Mouse (Mus musculus): ENCODE results near the gene Slc6a1.
A peak's percentile ranks its signal among the peaks of the same experiment; 100 is the strongest.
"Not testable (repeated sequence)": the region's sequence is repeated elsewhere in the genome, so short reads cannot be mapped to it uniquely, and the experiment has no call there.

Slc6a1 gene

GRCm38 (mm10) chr6:114290929-114291328 is 8.5 kb downstream of the Slc6a1 start:
- DNase-seq, result peak; percentile 47 to 59

GRCm38 (mm10) chr6:114291396-114291795 is 9.0 kb downstream of the Slc6a1 start:
- peak in 1 of 2 experiments; percentile 59 for DNase-seq

- DNase-seq, result peak in 1 of 2 experiments; percentile 57
Measured at GRCm38 (mm10) chr6:114293511-114293910, 11.1 kb downstream of the Slc6a1 start.

- peak in 1 of 2 experiments; percentile 60 for DNase-seq
Measured at GRCm38 (mm10) chr6:114295086-114295485, 12.7 kb downstream of the Slc6a1 start.

DNA sequence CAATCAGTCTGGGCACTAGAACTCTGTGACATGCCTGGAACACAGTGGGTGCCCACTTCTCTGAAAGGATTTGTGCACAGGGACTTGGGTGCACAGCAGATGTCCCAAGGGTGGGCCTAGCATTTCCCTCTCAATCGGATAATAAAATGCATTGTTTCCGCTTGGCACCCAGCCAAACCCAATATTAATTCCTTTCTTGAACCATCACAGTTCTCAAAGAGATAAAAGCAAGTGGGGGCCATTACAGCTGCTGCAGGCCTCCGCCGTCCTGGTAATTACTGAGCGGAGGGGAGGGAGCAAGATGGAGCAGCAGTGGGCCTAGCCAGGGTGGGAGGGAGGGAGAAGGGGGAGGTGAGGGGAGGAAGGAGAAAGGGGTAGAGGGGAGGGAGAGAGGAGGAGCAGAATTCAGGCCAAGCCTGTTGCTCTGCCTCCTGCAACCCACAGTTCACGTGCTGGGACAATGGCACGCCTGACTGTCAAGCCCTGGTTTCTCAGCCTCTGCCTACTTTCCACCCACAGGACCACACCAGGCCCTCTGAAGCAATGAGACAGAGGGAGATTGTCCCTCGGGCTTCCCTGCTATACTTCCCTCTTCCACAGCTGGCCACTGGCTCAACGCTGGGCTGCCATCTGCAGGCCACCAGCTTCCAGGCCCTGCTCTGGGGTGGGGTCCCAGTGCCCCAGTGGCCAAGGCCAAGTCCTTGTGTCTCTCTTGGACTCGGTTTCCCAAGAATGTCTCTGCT is 15.0 kb downstream of the Slc6a1 start:
- DNase-seq, result no peak

DNA sequence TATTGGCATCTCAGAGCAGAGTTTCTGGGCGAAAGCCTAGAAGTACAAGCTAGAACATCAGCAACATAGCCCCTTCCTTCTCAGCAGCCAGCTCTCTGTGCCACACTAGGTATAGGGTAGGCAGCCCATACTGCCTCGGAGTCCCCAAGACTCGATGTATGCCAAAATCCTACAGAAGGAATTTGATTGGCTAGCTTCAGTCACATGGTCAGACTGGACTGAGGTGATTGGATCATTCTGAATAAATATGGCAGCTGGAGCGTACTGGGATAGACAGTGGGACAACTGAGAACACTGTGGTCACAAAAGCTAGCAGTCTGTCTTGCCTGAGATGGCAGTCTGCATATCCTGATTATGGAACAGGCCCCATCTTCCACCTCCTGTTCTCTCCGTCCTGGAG is 17.3 kb downstream of the Slc6a1 start:
- DNase-seq, result no peak

GRCm38 (mm10) chr6:114300737-114301136 is 18.3 kb downstream of the Slc6a1 start:
- no peak for DNase-seq

- no peak for DNase-seq
Measured at GRCm38 (mm10) chr6:114304668-114305067, 22.2 kb downstream of the Slc6a1 start.

- no peak for DNase-seq
Measured at GRCm38 (mm10) chr6:114320511-114320910, 38.1 kb downstream of the Slc6a1 start.

DNA sequence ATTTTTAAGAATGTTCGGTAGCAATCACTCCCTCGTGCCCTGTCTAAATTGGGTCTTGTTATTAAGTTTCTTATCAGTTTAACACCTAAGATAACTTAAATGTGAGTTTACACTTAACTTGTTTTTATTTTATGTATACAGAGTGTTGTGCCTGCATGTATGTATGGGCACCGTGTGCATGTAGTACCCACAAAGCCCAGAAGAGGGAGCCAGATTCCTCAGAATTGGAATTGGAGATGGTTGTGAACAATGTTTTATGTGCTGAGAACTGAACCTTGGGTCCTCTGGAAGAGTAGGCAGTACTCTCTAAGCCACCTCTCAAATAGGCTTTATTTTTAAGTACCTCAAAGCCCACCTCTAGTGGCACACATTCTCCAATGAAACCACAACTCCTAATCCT is 38.7 kb downstream of the Slc6a1 start:
- DNase-seq, result no peak

DNA sequence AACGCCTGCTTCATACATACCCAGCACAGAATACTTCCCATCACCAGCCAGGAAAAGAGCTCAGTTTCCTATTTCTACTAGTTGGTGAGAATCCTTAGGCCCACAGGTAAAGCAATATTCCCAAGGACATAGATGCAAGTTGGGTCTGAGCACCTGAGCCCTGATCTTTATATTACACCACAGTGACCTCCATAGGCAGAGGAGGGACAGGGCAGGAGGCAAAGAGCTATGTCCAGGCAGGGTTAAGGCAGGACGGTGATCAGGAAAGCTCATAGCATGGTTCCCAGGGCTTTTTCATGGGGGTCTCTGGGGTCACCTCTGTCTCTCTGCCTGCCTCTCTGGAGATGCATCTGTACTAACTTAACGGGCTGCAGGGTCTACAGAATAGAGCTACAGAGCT is 40.5 kb downstream of the Slc6a1 start:
- DNase-seq, result no peak

DNA sequence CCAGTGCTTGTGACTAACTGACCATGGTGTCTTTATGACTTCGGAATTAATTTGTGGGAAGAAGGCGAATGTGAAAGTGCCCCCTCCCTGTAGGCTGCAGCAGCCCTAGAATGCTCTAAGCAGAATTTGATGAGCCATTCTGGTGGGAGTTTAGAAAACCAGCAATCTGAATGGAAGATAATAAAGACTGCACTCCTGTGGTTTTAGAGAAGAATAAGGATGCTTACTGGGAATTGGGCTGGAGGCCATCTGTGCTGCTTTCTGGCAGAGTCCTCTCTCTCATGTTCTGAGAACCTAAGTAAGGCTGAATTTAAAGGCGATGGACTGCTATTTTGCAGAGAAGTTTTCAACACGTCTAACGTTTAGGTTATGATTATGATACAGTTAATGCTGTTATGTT is 42.4 kb downstream of the Slc6a1 start:
- DNase-seq, result no peak

GRCm38 (mm10) chr6:114329597-114330470 is 47.4 kb downstream of the Slc6a1 start:
- no peak for DNase-seq

GRCm38 (mm10) chr6:114331926-114332325 is 49.5 kb downstream of the Slc6a1 start:
- DNase-seq, result peak; percentile 55 to 57

DNA sequence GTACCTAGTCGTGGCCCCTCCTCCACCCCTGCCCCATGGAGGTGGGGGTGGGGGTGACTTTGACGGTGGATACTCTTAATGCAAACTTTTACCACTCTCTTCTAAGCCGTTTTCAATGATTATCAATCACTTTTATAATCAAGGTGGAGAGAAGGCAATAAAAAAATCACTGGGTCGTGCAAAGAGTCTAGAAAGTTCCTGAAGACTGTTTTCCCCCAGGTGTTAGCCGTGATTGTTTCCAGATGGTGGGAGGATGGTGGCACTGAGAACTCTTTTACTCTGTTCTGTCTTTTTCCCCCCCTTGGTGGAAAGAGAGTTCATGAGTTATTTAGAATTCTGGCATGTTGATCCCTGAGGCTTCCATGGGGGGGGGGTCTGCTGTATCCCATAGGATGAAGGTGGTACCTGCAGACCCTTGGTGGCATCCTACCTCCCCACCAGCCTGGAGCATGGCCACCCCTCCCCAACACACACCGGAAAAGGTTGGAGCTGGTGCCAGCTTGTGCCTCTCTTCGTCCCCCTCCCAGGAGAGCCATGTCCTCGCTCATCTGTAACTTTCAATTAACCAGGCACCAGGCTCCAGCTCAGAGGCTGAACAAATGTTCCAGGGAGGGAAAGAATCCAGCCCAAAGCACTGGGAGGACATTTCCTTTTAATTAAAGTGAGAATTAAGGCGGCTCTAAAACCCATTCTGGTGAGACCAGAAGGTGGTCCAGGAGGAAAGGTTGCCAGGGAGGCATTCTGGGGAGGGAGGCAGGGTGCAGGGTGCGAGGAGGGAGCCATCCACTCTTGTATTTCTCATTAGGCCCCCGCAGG is 53.9 kb downstream of the Slc6a1 start:
- DNase-seq, result no peak

DNA sequence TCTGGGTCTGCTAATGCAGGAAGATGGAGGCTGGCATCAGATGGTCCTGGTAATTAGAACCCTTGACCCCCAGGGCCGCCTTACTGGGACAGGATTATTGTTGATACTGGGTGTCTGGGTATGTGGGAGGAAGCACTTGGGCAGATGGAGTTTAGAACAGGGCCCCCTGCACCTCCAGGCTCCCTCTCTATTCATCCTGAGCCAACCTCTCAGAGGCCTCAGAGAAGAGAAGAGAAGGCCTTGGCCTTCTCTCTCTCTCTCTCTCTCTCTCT is 54.4 kb downstream of the Slc6a1 start:
- no peak for DNase-seq

DNA sequence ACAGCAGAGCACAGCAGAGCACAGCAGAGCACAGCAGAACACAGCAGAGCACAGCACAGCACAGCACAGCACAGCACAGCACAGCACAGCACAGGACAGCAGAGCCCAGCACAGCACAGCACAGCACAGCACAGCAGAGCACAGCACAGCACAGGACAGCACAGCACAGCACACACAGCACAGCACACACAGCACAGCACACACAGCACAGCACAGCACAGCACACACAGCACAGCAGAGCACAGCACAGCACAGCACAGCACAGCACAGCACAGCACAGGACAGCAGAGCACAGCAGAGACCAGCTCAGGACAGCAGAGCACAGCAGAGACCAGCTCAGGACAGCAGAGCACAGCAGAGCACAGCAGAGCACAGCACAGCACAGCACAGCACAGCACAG is 58.9 kb downstream of the Slc6a1 start:
- not testable (repeated sequence) for DNase-seq

DNA sequence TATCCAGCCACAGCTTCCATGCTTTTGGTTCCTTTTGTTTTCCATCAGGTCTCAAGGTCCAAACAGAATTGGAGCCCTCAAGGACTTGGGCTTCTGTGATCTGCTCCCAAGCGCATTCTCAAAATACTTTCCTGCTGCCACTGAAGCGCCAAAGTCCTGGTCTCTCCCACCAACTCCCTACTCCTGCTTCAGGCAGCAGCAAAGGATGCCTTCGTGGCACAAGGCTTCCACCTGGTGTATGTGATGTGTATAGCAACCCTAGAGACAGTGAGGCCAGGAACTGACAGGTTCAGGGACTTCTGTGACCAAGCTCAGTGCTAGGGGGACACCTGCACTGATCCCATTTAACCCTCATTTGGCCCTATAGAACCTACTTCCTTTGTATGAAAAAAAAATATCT is 61.3 kb downstream of the Slc6a1 start:
- peak; percentile 82 to 83 for DNase-seq

DNA sequence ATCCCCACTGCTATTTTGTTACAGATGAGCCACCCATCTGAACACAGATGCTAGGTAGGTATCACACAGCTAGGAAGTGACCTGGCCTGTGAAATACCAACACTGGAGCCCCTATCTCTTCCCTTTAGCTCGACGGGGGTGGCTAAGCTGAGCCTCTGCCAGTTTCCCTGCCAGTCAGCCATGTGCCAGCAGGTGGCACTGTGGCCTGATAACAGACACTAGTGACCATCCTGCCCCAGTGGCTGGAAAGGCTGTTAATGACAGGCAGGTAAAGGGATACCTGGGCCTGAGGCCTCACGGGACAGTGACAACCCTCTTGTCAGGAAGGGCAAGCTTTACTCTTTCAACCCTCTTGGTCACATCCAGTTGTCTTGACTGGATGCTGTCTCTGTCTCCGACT is 62.7 kb downstream of the Slc6a1 start:
- DNase-seq, result peak; percentile 80 to 92

DNA sequence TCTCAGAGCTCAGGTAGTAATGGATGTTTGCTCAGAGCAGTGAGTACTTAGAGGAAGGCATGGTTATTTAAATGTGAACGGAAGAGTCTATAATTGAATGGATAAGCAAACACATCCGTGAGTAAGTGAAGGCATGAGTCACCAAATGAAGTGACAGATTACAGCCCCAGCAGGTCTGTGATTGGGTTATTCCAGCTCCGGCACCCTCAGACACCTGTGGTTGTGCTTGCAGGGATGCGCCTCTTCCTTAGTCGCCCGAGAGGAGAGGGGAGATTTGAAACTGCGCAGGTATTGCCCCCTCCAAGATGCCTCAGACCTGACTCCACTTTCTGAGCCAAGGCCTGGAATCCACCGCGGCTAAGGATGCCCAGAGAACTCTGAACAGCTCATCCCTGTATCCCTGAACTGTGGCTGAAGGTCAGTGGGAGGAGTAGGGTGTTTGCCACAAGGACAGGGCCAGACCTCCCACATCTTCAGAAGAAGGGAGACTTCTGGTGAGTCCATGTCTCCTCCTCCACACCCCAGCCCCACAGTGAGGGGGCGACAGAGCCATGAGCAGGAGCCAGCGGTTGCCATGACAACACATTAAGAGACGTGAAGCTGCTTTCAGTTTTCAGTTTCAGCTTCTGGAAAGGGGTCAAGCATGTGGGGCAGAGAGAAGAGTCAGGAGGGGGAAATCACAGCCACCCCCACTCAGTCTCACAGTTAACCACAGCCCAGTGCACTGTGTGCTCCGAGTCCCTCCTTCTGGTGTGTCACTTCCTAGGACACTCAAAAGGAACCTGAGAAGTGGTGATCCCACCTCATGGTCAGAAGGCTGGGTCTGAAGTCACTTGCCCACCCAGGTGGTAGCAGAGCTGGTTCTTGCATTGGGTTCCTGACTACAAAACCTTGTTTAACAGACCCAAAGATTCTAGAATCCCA is 65.7 kb downstream of the Slc6a1 start:
- no peak for DNase-seq

DNA sequence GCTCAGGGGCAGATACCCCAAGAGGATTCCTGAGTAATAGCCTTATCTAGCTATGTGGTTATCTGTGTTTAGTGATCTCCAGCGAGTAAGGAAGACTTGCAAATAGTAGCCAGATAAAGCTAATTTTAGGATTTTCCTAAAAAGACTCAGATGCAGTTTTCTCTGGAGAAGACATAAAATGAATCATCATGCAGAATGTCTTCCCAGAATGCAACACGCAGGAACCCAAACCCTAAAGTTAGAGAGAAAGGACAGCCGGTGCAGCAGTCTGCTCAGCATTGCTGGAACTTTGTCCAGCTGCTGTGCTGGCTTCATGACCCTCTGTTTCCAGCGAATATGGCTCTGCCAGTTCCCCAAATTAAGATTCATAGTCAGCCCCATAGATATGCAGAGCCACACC is 72.2 kb downstream of the Slc6a1 start:
- no peak for DNase-seq

DNA sequence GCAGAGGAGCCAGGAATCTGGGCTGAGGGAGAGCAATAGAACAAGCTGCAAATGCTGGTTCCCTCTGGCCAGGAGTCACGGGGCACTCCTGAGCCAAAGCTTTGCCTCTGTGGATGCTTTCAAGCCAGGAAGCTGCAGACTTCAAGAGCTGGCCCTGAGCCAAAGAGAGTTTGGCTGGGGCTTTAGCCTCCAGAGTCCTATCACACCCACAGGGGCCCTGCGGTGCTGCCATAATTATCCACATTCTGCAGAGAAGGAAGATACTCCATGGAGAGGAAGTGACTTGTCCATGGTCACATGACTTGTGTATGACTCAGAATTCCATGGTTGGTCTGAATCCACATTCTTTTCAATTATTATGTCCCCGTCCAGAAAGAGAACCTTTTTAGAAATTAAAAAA is 75.7 kb downstream of the Slc6a1 start:
- peak; percentile 15 to 43 for DNase-seq
